Mouse (Mus musculus) small intestine, adult 2 months (tissue): ENCODE measurements at regions not wholly inside any gene's neighbourhood (a gene's known extent, or its start where the extent isn't known, plus 50 kb on each side); places are given as distances from the start of the nearest gene placed in this dataset.
"Not testable (repeated sequence)": the region's sequence is repeated elsewhere in the genome, so short reads cannot be mapped to it uniquely, and the experiment has no call there.

Experiments used
- CTCF ChIP-seq: fragments of 200-500 bp; IDR thresholded peaks from 2 replicates; pipeline ENCODE4 v1.5.1; 2012; ENCODE audit warnings: low read depth, mild to moderate bottlenecking, control low read depth, inconsistent platforms, low read length, moderate library complexity, mixed read lengths; ENCODE audit not compliant: insufficient replicate concordance, insufficient read length; ENCODE audit errors: extremely low read depth
- POLR2A ChIP-seq: fragments of 200-500 bp; IDR thresholded peaks from 2 replicates; pipeline ENCODE4 v1.6.1; 2012; ENCODE audit warnings: low read depth, mild to moderate bottlenecking, control low read depth, inconsistent platforms, low read length, moderate library complexity

- TF ChIP-seq CTCF, POLR2A: not testable (repeated sequence)
Measured at GRCm38 (mm10) chr17:4626126-4626525, 368.0 kb upstream of the Arid1b start.
